Mouse (Mus musculus) cerebral cortex, adult 2 months (tissue): Measurements from ENCODE around the gene Gm49394.

Experiments
- WGBS: fragments of 180-500 bp; shearing (Covaris S2); methylation state at CpG from one replicate; pipeline ENCODE4 v1.1.7; 2018; 5-methylcytosine and 5-hydroxymethylcytosine counted together

The Gm49394 gene

DNA sequence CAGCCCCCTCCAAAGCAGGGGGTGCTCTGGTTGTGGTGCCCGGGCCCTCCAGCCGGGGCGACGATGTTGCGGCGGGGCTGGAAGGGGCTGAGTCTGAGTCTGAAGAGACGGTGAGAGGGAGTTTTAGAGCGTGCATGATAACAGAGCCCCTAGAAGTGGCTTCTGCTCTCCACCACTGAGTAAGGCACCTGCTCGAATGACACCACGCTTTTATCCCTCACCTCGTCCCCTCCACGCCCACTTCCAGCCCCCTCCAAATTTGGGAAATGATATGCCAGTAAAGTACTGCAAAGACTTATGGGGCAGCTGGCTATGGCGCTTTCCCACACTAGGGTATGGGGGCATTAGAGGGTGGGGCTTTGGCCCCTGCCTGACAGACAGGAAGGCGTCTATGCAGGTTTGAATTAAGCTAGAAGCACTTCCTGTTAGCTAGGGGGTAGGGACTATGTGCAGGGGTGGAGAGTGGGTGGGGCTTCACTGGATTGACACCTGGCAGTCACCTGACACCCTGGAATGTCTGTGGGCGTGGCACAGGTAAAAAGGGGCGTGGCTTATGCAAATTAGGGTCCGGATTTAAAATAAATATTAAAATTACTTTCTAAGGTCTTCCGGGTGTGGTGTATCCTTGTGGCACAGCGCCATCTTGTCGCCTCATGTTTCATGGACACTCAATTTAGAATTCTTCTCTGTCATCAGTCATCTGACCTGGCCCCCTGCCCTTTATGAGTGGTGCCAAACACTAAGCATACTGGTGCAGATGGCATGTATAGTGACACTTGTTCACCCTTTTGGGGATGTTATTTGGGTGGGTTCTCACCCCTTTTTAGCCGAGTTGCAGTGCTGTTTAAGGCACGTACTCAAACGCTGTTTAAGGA lies at the start of gene Gm49394:
Gm49394 (minus strand) TSS at position 192 of the 875 bp plus-strand sequence.
- 86% methylated on average over 23 of the region's 23 CpGs for WGBS

DNA sequence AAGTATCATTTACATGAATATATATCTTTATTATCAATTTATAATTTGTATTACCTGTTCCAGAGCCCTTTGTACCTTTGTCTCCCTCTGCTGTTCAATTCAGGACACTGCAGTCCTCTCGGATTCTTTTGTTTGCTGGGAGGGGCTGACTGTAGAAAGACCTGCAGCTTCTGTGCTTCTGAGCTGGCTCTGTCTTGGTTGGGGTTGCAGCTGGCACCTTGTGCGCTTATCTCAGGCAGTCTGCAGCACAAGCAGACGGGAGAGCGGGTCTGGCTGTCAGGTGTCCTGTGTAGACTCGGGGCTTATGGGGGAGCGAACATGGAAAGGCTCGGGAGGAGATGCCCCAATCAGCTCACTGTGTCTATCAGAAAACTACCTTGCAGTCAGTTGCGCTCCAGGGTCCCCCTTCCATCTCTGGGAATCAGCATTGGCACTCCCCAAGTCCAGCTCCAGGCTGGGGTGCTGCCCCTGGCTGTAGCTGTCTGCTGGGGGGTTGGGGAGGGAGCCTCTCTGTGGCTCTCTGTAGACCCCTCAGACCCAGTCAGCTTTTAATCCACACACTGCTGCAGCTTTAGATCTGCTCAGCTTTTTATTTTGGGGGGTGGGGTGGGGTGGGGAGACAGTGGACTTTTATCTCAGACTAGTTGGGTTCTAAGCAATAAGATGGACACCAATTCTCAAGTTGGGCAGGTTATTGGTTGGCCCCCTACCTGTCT lies 45.2 kb upstream of the Gm49394 start:
- WGBS, result 11% methylated on average over 8 of the region's 8 CpGs

DNA sequence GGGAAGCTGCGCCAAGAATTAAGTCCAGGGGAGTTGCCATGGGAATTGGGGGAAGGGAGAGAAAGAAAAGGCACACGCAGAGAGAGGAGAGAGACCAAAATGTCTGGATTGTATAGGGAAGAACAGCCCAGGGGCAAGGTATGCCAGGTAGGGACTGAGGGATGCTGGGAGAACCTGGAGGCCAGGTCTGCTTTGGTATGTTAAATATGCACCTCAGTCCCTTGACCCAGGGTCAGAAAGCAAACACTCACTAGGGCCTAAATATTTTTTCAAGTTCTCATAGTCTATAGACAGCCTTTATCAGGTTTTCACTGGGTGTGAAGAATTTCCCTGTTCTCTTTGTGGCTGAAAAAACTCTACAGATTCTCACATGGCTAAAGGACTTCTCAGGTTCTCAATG lies 37.1 kb upstream of the Gm49394 start:
- WGBS, result 89% methylated on average over 2 of the region's 2 CpGs

DNA sequence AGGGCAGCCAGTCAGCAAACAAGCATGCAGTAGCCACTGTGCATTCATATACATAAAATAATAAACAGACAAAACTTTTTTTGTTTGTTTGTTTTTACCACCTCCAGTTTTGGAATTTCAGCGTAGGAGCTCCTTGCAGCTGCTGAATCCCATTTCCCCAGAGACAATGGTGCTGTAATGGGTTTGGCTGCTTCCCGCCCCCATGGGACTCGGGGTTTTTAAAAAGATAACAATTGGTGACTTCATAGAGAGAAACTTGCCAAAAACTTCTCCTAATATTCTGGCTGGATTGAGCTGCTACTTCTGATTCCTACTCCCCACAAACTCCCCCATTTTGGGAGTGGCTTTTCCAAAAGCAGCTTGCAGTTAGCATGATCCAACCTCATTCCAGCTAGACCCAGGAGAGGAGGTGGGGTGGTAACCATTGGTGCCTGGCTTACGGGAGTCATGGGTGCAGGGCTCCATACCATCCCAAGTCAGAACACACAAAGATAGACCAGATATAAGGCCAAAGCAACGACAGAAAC lies 29.7 kb upstream of the Gm49394 start:
- 55% methylated on average over 5 of the region's 5 CpGs for WGBS

DNA sequence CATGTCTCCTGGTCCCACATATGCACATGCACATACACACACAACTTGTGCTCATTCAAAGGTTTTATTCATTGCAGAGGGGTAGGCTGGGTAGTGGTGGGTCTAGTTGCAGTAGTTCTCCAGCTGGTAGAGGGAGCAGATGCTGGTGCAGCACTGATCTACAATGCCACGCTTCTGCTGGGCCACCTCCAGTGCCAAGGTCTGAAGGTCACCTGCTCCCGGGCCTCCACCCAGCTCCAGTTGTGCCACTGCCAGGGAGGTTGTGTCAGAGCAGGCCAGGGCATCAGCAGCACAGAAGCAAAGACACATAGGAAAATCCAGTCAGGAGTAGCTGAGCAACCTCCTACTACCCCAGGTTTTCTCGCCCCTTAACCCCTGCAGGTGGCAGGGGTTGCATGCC lies 8.9 kb upstream of the Gm49394 start:
- 91% methylated on average over 3 of the region's 3 CpGs for WGBS

DNA sequence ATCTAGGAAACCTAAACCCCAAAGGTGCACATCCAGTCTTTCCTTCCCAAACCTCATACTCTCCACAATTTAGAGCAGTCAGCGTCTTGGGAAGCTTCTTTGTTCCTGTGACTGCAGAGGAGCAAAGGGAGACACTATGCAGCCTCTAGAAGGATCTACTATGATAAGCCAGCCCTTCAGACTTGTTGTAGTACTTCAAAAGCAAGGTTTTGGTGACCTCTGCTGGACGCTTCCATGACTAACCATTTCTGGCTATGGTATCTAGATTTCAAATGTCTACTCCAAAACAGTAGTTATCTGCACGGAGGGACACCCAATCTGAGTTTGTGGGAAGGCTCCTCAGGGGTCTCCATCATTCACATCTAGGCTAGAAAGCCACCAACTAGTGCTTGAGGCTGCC lies 5.9 kb upstream of the Gm49394 start:
- 8% methylated on average over 3 of the region's 3 CpGs for WGBS

DNA sequence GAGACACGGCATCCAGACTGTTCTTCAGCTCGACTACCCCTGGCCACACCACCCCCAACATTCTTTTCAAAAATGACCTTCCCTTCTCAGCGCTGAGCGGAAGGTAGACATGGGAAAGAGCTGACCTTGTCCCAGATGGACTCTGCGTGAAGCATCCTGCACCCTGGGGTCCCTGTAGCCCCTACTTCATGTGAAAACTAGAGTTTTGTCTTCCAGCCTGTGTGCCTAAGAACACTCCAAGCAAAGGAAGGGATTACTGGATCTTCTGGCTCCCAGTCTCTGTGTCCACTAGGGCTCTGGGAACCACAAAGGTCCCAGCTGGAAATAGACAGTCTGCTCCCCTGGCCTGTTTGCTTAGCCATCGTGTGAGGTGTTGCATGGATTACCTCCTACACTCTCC lies 5.4 kb upstream of the Gm49394 start:
- WGBS, result 72% methylated on average over 6 of the region's 6 CpGs

DNA sequence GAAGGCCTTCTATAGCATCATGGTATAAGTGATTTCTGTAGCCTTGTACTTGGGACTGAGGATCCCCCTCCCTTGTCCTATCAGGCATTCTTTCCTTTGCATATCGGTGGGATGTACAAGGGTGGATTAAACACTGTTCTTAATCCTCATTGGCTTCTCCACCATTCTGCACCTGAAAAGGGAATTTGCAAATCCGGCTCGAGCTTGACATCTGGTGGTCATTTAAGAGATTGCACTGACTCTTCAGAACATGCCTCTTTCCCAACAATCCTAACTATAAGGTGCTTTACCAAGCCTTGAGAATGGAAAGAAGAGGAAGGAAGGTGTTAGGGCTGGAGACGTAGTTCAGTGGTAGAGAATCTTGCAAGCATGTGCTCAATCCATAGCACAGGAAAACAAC lies 2.4 kb upstream of the Gm49394 start:
- WGBS, result 7% methylated on average over 4 of the region's 4 CpGs

DNA sequence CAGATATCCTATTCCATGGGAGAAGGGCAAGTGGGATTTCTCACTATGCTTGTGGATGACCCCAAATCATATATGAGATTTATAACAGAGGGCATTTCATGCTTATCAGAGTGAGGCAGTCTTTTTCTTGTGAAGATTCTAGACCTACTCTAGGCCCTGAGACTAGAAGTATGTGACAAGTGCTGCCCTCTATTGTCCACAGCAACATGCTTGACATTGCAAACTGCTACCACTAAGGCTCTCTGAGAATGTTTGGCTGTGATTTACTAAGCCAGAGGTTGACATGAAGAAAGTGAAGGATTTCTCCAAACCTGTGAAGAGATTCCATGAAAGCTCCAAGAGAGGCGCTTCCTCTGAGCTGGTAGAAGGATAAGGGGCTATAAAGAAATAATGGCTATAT lies 1.3 kb upstream of the Gm49394 start:
- 92% methylated on average over 1 of the region's 1 CpGs for WGBS

DNA sequence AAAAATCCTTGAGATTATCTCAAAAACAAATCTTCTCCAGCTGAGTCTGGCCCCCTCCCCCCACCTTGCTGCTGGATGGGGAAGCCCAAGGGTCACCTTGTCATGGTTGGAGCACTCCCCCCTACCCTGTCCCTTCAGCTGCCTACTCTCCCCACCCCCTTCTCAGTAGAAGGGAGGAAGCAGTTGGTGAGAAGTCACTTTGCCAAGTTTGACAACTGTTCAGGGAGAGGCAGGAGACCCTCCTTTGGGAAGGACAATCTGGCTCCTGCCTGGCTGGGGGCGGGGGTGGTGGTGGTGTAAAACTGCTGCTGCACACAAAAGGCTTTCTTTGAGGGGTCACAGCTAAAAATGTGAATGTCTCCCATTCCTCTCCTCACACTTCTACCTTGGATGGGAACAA lies 1.4 kb downstream of the Gm49394 start:
- WGBS, result 82% methylated on average over 1 of the region's 1 CpGs

DNA sequence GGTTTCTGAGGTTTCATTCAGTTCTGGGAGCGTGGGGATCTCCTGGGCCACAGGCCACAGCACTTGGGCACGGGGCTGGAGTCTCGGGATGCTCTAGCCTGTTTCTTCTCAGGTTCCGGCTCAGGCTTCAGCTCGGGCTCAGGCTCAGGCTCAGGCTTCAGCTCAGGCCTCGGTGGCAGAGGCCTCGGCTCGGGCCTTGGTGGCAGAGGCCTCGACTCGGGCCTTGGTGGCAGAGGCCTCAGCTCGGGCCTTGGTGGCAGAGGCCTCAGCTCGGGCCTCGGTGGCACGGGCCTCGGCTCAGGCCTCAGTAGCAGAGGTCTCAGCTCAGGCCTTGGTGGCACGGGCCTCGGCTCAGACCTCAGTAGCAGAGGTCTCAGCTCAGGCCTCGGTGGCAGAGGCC lies 2.2 kb downstream of the Gm49394 start:
- WGBS, result 97% methylated on average over 18 of the region's 18 CpGs

DNA sequence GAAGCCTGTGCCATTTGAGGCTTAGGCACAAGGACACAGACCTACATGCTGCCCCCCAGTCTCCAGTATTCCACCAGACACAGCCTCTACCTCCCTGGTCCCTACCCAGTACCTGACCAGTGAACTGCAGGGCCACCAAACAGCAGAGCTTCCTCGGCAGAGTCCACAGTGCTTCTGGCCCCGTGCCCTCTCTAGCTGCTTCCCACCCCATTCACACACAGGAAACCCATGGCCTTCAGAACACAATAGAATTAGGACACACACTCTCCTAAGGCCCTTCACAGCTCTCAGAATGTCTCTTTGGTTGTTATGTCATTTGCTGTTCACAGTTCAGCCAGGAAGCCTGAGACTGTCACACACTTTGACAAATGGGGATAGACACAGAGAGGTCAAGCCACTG lies 3.1 kb downstream of the Gm49394 start, which contains the start of gene Igf2:
Igf2 (minus strand) TSS at position 158 of the 400 bp plus-strand sequence.
- WGBS, result 76% methylated on average over 2 of the region's 2 CpGs

DNA sequence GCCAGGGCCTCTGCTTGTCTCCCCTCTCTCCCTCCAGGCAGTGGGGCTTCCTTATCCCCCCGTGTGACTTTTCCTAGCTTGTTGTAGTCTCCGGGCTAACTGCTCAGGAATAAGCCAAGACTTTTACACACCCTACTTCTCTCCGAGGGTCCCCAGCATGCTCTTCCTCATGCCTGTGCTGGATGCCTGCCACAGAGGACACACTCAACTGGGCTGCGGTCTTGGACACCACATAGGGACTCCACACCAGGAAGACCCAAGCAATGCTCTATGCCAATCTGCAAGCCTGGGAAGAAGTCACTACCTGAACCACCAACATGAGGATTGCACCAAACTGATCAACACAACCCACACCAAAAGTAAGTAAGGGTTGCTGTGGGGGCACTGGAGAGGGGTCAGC lies 3.6 kb downstream of the Gm49394 start:
- WGBS, result 84% methylated on average over 4 of the region's 4 CpGs

DNA sequence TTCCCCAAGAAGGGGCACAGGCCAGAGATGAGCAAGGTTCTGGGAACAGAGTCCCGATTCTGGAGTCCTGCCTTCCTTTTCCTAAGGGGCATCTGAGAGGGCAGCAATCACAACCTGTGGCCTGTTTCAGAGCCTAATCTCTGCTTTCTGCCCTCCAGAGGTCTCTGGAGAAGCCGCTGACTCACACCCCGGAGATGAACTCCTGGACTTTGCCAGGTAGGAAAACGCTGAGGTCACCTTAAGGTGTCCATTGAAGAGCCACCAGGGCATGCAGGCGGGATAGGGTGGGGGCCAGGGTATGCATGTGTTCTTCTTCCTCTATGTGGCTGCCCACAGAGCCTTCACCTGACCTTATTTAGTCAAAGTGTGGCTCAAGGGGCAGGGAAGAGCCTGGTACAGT lies 4.4 kb downstream of the Gm49394 start:
- 81% methylated on average over 5 of the region's 5 CpGs for WGBS

DNA sequence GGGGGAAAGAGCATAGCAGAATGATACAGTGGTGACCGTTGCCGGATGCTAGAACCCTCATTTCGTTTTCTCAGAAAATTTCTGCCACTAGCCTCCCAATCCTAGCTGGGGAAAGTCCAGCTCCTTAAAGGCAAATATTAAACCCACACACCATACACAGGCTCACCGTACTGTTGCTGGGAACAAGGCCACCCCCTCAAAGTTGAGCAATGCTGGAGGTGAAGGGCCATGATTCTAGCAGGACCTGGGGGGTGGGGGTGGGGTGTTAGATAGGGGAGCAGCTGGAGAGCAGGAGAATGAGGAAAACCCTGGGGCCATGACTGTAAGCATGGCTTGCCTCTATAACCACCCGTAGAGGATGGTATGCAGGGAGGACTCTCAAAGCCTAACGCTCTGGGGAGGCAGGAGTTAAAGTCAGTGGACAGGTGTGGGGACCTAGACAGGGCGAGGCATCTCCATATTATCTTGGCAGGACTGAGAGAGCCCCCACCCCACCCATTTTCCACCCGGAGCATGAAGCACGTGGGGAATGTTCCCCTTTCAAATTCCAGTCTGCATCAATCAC lies 5.2 kb downstream of the Gm49394 start:
- 18% methylated on average over 9 of the region's 9 CpGs for WGBS

DNA sequence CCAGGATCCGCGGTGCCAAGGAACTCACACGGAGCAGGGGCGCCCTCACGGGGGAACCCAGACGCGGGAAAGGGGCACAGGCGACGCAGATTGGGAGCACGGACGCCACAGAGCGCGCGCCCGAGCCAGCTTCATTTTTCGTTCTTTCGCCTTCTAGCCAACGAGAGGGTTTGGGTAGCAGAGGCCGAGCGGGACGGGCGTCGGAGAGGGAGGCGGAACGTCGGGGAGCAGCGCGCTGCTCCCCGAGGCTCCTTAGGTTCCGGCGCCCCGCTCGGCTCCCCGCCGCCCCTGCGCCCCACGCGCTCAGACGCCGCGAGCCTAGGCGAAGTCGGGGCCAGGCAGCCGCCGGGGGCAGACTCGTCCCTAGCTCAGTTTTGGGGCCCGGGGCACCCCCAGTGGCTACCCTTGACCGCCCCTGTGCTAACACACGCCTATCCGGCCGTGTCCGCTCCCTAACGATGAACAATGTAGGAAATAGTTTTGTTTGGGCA lies 5.8 kb downstream of the Gm49394 start:
- 3% methylated on average over 53 of the region's 53 CpGs for WGBS

DNA sequence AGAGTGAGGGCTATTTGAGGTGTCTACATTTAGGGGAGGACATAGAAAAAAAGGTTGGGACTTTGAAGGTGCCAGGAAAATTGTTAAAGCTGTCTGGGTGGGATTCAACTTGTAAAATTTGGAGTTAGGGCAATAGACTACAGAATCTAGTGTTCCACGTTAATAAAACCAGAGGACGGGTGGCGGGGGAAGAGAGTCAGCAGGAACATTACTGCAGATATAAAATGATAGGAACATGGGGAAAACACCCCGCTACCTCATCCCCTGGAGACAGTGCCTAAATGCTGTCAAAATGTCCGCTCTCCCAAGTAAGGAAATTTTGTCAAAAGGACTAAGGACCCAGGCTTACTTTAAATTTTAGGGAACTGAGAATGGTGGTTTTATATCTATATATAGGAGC lies 6.6 kb downstream of the Gm49394 start:
- 35% methylated on average over 5 of the region's 5 CpGs for WGBS

DNA sequence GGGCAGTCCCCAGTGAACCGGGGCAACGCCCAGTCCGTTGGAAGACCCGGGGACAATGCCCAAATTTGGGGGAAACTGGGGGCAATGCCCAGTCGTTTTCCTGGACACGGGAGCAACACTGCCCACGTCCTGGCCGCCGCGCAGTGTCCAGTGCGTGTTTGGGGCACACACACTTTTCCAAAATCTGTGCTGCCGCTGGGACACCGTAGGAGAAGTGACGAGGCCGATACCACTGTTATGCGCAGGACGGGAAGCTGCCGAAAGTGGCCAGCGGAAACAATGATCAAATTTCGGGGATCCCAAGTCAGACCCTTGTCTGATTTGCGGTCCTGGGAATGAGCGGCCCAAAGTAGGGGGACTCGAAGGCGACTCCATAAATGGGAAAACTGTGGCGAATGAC lies 8.7 kb downstream of the Gm49394 start:
- 6% methylated on average over 25 of the region's 25 CpGs for WGBS

DNA sequence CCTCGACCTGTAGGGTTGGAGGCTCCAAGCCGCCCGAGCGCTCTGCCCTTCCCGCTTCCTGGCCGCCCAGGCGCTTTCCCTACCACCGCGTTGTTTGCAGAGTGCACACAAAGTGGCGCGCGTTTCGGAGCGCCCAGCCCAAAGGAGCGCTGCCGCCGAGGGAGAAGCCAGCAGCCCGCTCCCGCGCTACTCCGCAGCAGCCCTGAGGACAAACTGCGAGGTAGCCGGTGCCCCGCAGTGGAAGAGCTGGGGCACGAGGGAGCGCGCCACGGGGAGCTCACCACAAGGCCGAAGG lies 9.1 kb downstream of the Gm49394 start:
- WGBS, result 1% methylated on average over 29 of the region's 29 CpGs

DNA sequence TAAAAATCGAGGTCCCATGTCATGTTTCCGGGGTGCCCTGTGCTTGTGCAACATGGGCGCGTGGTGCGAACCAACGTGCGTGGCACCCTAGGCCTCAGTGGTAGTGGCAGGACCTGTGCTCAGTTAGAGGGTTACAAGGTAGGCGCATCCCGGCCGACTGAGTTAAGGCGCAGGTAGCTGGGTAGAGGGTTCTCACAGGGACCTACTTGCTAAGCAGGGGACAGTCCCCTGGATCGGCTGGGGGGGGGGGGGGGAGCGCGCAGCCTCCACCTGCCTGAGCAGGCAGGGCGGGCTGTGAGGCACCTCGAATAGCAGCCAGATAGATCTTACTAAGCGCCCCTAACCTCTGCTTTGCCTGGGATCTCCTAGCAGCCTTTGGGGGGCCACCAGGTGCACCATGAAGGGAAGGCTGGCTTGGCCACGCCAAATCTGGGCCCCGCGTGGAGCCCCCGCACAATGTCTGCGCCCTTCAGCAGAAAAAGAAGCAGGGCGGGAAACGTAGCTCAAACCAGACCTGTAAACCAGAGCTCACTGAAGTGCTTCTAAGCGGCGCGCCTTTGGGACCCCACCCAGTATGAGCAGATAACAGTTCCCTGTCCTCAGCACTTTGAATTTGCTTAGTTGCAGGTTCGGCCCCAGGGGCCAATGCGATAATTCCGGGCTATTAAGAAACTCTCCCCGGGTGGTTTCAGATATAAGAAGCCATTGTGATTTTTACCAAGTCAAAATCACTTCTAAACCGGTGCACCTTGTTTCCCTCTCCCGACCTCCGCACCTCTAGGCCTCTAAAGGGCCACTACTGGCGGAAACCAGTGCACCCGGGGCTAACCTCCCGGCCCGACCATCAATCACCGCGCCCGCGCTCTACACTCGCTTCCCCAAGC lies 9.7 kb downstream of the Gm49394 start:
- WGBS, result 3% methylated on average over 41 of the region's 43 CpGs

DNA sequence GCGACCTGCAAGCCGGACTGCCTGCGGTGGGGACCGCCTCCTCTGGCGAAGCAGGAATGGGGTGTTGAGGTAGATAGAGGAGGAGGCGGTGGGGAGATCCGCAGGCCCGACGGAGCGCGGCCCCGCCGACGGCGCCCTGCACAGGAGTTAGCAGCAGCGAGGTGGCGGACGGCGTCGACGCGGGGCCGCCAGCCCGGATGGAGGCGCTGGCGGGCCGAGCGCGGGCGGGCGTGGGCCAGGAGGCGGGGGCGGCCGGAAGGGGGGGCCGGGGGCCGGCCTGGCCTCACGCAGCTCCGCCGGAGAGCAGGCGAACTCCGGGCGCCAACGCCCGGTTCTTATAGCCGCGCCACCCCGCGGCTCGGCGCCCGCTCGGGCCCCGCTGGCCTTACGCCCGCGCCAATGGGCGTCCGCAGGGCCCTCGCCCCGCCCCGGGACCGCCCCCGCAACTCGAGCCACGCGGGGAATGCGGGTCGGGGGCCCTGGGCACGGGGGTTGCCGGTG lies 10.5 kb downstream of the Gm49394 start:
- WGBS, result under 1% methylated on average over 60 of the region's 70 CpGs
